Mouse (Mus musculus) CH12.LX (cell line): ENCODE data around the gene Tas1r2. TPM values are rescaled to one million over a fixed set of nuclear protein-coding genes. Genes with fewer than 3 reads are reported as not detected.

Experiments used
- DNase-seq: peaks from one replicate; pipeline ENCODE4 v3.0.0-alpha.2; 2013; ENCODE audit errors: extremely low read depth
- H3K27ac ChIP-seq: 2 replicates; pipeline ENCODE4 v1.5.1; 2012; ENCODE audit warnings: low read depth, mild to moderate bottlenecking, control low read depth, moderate library complexity; ENCODE audit not compliant: insufficient read depth
- H3K27me3 ChIP-seq: replicated peaks from 2 replicates; pipeline ENCODE3; 2012; ENCODE audit warnings: inconsistent platforms
- H3K36me3 ChIP-seq, 2 experiments: replicated peaks in 1 of 2; 2 replicates each; pipeline versions ENCODE3 to v1.6.1; 2012; ENCODE audit warnings: inconsistent platforms in 1 of 2, low read length in 1 of 2, mild to moderate bottlenecking in 1 of 2, mixed read lengths in 1 of 2, moderate library complexity in 1 of 2; ENCODE audit not compliant: control insufficient read depth in 1 of 2, insufficient read depth in 1 of 2
- H3K4me1 ChIP-seq, 2 experiments: 2 replicates each; pipeline ENCODE4 v1.6.1; 2012; ENCODE audit warnings: inconsistent platforms in 1 of 2, moderate library complexity in 1 of 2; ENCODE audit not compliant: insufficient read depth in 2 of 2, control insufficient read depth in 1 of 2
- H3K4me2 ChIP-seq: 2 replicates; pipeline ENCODE4 v1.6.1; 2012; ENCODE audit warnings: low read depth, mild to moderate bottlenecking, control low read depth; ENCODE audit not compliant: poor library complexity, insufficient read depth, severe bottlenecking
- H3K4me3 ChIP-seq, 3 experiments: fragments of 150-350 bp in 1 of 3; sonication (generic) in 1 of 3; replicated peaks in 1 of 3; 2 replicates each; pipeline versions ENCODE3 to v1.5.1; 2011 to 2012; ENCODE audit warnings: low read depth in 2 of 3, low read length in 2 of 3, mild to moderate bottlenecking in 2 of 3, moderate library complexity in 2 of 3, control low read depth in 1 of 3, improper control_type of control experiment in 1 of 3, inconsistent platforms in 1 of 3, mixed read lengths in 1 of 3; ENCODE audit not compliant: poor library complexity in 1 of 3
- H3K79me2 ChIP-seq: replicated peaks from 2 replicates; pipeline ENCODE4 v1.6.1; 2012; ENCODE audit warnings: mild to moderate bottlenecking, moderate library complexity; ENCODE audit not compliant: control insufficient read depth, poor library complexity, insufficient read depth, severe bottlenecking; ENCODE audit errors: extremely low read depth
- H3K9ac ChIP-seq: 2 replicates; pipeline ENCODE4 v1.6.1; 2012; ENCODE audit warnings: low read depth, mild to moderate bottlenecking, control low read depth, moderate library complexity; ENCODE audit not compliant: insufficient read depth
- H3K9me3 ChIP-seq: replicated peaks from 2 replicates; pipeline ENCODE3; 2012; ENCODE audit warnings: low read length, inconsistent platforms, mixed read lengths
- BHLHE40 ChIP-seq: IDR thresholded peaks from 2 replicates; pipeline ENCODE4 v1.6.1; 2011; ENCODE audit warnings: mild to moderate bottlenecking, low read depth, low read length, improper control_type of control experiment
- CHD1 ChIP-seq: IDR thresholded peaks from 2 replicates; pipeline ENCODE4 v1.6.1; 2012; ENCODE audit warnings: low read depth, low read length, improper control_type of control experiment, inconsistent platforms
- CTCF ChIP-seq, 2 experiments: IDR thresholded peaks in 1 of 2; conservative IDR thresholded peaks in 1 of 2; 2 replicates each; pipeline ENCODE4 v1.5.1; 2011 to 2012; ENCODE audit warnings: low read depth in 2 of 2, low read length in 2 of 2, improper control_type of control experiment in 1 of 2, inconsistent platforms in 1 of 2, mild to moderate bottlenecking in 1 of 2, moderate library complexity in 1 of 2
- ELF1 ChIP-seq: IDR thresholded peaks from 2 replicates; pipeline ENCODE4 v1.6.1; 2014; ENCODE audit warnings: low read depth, mild to moderate bottlenecking, inconsistent platforms, low read length, improper control_type of control experiment
- EP300 ChIP-seq: IDR thresholded peaks from 2 replicates; pipeline ENCODE4 v1.6.1; 2011; ENCODE audit warnings: low read length, improper control_type of control experiment
- GABPA ChIP-seq: IDR thresholded peaks from 2 replicates; pipeline ENCODE4 v1.6.1; 2012; ENCODE audit warnings: low read depth, low read length, improper control_type of control experiment, inconsistent platforms; ENCODE audit not compliant: insufficient replicate concordance
- HCFC1 ChIP-seq: IDR thresholded peaks from 2 replicates; pipeline ENCODE4 v1.6.1; 2012; ENCODE audit warnings: low read depth, mild to moderate bottlenecking, inconsistent platforms, low read length, improper control_type of control experiment
- IRF4 ChIP-seq: IDR thresholded peaks from 2 replicates; pipeline ENCODE4 v1.6.1; 2014; ENCODE audit warnings: low read depth, mild to moderate bottlenecking, inconsistent platforms, low read length, improper control_type of control experiment
- JUN ChIP-seq: IDR thresholded peaks from 2 replicates; pipeline ENCODE4 v1.6.1; 2011; ENCODE audit warnings: low read depth, mild to moderate bottlenecking, low read length, improper control_type of control experiment, moderate library complexity; ENCODE audit not compliant: insufficient read depth
- KAT2A ChIP-seq: IDR thresholded peaks from 2 replicates; pipeline ENCODE4 v1.6.1; 2012; ENCODE audit warnings: low read length, improper control_type of control experiment, inconsistent platforms; ENCODE audit not compliant: insufficient replicate concordance
- MAX ChIP-seq: IDR thresholded peaks from 2 replicates; pipeline ENCODE4 v1.6.1; 2011; ENCODE audit warnings: low read length, improper control_type of control experiment
- MEF2A ChIP-seq: IDR thresholded peaks from 2 replicates; pipeline ENCODE4 v1.6.1; 2014; ENCODE audit warnings: low read depth, mild to moderate bottlenecking, inconsistent platforms, low read length, improper control_type of control experiment, borderline replicate concordance
- MXI1 ChIP-seq: IDR thresholded peaks from 2 replicates; pipeline ENCODE4 v1.6.1; 2011; ENCODE audit warnings: mild to moderate bottlenecking, low read depth, low read length, improper control_type of control experiment
- POLR2AphosphoS2 ChIP-seq: IDR thresholded peaks from 2 replicates; pipeline ENCODE4 v1.6.1; 2011; ENCODE audit warnings: low read depth, low read length, improper control_type of control experiment
- RAD21 ChIP-seq: IDR thresholded peaks from 2 replicates; pipeline ENCODE4 v1.6.1; 2011; ENCODE audit warnings: low read depth, mild to moderate bottlenecking, low read length, improper control_type of control experiment, moderate library complexity
- SIN3A ChIP-seq: IDR thresholded peaks from 2 replicates; pipeline ENCODE4 v1.6.1; 2012; ENCODE audit warnings: low read length, improper control_type of control experiment, inconsistent platforms
- SMC3 ChIP-seq: IDR thresholded peaks from 2 replicates; pipeline ENCODE4 v1.6.1; 2011; ENCODE audit warnings: low read depth, low read length, improper control_type of control experiment
- USF1 ChIP-seq: IDR thresholded peaks from 2 replicates; pipeline ENCODE4 v1.6.1; 2014; ENCODE audit warnings: low read depth, mild to moderate bottlenecking, inconsistent platforms, low read length, improper control_type of control experiment
- ZKSCAN1 ChIP-seq: IDR thresholded peaks from 2 replicates; pipeline ENCODE4 v1.6.1; 2012; ENCODE audit warnings: low read depth, inconsistent platforms, low read length, improper control_type of control experiment, borderline replicate concordance
- ZNF384 ChIP-seq: IDR thresholded peaks from 2 replicates; pipeline ENCODE4 v1.6.1; 2012; ENCODE audit warnings: low read depth, low read length, improper control_type of control experiment, inconsistent platforms
- dilution Hi-C: fragments of 300-500 bp; cut with MboI; formaldehyde crosslinking; loops from 2 replicates; pipeline ENCODE4 v1.14.3; 2020; ENCODE audit warnings: low sequenced_read_pairs; ENCODE audit not compliant: extremely low pct_unique_long_range_greater_than_20kb, extremely low pct_ligation_motif_present
- in situ Hi-C: fragments of 300-500 bp; cut with MboI; formaldehyde crosslinking; loops from 3 replicates; pipeline ENCODE4 v1.14.3; 2019; ENCODE audit warnings: low sequenced_read_pairs, low pct_ligation_motif_present, low pct_unique_long_range_greater_than_20kb, mixed read lengths
- polyA plus RNA-seq: library from polyadenylated mRNA; unstranded; fragments of >175 nt; gene quantifications from 2 replicates; pipeline ENCODE4 v1.2.1, GENCODE M21; 2012; ENCODE audit warnings: low read depth; ENCODE audit not compliant: insufficient read length
- total RNA-seq, 2 experiments: library from RNA; depleted of rRNA; stranded (reverse); fragments of 300-350 nt in 1 of 2; fragments of >200 nt in 1 of 2; gene quantifications; 2 replicates each; pipeline ENCODE4 v1.2.3; 2012 to 2014

Tas1r2 gene
- total and polyA plus RNA-seq, 3 experiments, result not detected

DNA sequence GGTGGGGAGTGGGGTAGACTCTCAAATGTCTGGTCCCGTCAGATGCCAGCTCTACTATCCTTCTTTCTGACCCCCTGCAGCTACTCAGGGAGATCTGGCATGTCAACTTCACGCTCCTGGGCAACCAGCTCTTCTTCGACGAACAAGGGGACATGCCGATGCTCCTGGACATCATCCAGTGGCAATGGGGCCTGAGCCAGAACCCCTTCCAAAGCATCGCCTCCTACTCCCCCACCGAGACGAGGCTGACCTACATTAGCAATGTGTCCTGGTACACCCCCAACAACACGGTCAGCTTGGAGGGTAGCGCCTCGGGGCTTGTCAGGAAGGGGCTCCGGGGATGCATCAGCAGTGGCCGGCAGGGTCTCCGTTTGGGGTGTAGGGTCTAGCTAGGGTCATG is 8.6 kb downstream of the Tas1r2 start:
- in situ Hi-C loops, result no loop called here
- no peaks in the 10 kb centered on the region for H3K36me3 ChIP-seq
- TF ChIP-seq EP300 (no peak), HCFC1 (no peak), MEF2A (no peak), KAT2A (no peak), JUN (no peak), SMC3 (no peak), CHD1 (no peak), MXI1 (no peak), GABPA (no peak), RAD21 (no peak), ELF1 (no peak), USF1 (no peak), SIN3A (no peak), MAX (no peak), BHLHE40 (no peak), IRF4 (no peak), POLR2AphosphoS2 (no peak), ZNF384 (no peak), CTCF (conservative IDR thresholded peaks at IDR 0.05 in 1 of 2, IDR thresholded peaks at IDR 0.05 in 1 of 2; ENCODE audit: low read depth in 2 of 2, low read length in 2 of 2) (no peak)
- TF ChIP-seq, all 38 proteins: peak for 0
- Histone ChIP-seq H3K4me2 (no peak overlapping the region), H3K27ac (no peak overlapping the region), H3K4me3 (no peak overlapping the region), H3K9me3 (peaks cover 28% of the 10 kb centered on the region), H3K9ac (no peak overlapping the region), H3K79me2 (no peaks in the 10 kb centered on the region), H3K27me3 (peaks cover 84% of the 10 kb centered on the region), H3K4me1 (no peaks in the 10 kb centered on the region)
- dilution Hi-C loops, result no loop called here
- DNase-seq, result no peak

GRCm38 (mm10) chr4:139667632-139668031 is 14.3 kb downstream of the Tas1r2 start:
- in situ Hi-C loops, result no loop called here
- Histone ChIP-seq H3K4me1 (no peaks in the 10 kb centered on the region), H3K4me2 (no peak overlapping the region), H3K36me3 (no peaks in the 10 kb centered on the region), H3K27me3 (peaks cover 82% of the 10 kb centered on the region), H3K9me3 (peaks cover 11% of the 10 kb centered on the region), H3K27ac (no peak overlapping the region), H3K79me2 (no peaks in the 10 kb centered on the region), H3K4me3 (no peak overlapping the region), H3K9ac (no peak overlapping the region)
- dilution Hi-C loops, result no loop called here
- no peak for DNase-seq
- TF ChIP-seq ZKSCAN1, result no peak
- TF ChIP-seq MAX, result no peak
